Mouse (Mus musculus): Measurements from ENCODE around the gene Rep15.

DNA sequence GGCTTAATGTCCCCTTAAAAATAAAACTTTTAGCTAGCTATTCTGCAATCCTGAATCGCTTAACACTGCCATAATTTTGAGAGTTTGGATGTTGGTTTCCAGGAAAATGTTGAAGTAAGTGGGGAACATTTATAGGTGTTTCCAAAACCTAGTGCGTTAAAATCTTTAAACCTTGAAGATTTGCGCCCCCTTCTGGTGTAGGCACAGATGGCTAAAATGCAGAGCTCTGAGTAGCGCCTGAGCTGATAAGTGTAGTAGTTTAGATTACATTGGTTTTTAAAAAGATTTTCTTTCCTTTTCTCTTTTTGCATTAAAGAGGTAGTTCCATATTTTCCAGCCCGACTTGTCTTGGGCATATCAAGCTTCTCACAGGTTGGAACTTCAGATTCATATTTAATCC, 38.1 kb upstream of the Rep15 start:
- no peak for TF ChIP-seq MAFK (IDR thresholded peaks at IDR 0.05; ENCODE audit: insufficient read depth, low read depth, low read length)
- TF ChIP-seq CHD2 (IDR thresholded peaks at IDR 0.05; ENCODE audit: low read depth, low read length), result no peak

Data from ES-E14 (cell line).